Mouse (Mus musculus): Measurements from ENCODE around the gene Aoah.
A peak's percentile ranks its signal among the peaks of the same experiment; 100 is the strongest.

The Aoah gene

DNA sequence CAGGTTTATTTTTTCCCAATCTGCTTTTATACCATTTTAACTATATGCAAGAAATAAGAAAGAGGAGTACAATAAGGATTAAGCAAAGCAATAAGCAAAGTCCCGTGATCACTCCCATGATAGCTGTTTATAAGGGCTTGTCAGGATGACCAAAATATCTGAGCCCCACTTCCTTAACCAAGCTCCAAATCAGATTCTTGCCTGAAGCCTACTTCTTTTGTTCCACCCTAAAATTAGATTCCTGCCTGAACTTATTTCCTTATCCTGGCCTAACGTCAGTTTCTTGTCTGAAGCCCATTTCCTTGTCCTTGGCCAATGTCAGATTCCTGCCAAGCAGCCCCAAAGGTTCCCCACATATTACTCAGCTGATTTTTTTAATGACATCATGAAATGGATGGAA is 288.8 kb downstream of the Aoah start:
- peak; percentile 26 for DNase-seq

Data from kidney, postnatal 14 days (tissue).